Mouse (Mus musculus): ENCODE data around the gene Rapgef6.

The Rapgef6 gene

DNA sequence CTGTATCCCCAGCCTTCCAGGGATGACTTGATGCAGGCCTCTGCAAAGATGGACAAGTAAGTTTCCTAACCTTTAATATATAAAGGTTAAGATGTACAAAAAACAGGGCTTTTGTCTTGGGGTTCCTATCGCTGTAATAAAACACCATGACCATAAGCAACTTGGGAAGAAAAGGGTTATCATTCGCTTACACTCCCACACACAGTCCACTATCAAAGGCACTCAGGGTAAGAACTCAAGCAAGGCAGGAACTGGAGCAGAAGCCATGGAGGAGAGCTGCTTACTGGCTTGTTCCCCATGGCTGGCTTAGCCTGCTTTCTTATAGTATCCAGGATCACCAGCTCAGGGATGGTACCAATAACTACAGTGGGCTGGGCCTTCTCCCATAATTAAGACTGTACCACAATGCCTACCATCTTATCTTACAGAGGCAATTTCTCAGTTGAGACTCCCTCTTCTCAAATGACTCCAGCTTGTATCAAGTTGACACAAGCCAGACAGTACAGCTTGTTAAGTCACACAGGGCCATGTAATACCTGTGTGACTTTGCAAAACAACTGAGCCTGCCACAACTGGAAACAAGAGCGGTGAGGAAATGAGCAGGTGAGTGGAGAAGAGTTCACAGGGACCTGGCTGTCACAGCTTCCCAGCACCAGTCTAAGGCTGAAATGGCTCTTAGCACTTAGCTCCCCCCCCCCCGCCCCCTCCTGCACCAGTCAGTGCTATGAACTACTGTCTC, 216.5 kb downstream of the Rapgef6 start:
- DNase-seq = no peak

DNA sequence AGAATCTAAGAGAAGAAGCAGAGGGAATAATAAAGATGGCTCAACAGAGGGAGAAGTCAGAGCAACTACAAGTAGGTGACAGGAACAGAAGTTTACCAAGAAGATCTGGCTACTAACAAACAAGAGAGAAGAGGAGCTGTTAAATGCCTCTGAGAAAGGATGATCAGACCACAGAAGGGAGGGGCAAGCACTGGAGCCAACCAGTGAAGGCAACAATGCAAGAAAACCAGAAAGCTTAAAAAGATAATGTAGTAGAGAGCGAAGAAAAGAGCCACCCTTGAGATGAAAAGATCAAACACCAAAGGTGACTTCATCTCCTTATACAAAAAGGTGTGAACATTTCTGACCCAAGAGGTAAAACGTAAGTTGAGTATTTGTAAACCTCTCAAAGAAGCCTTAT, 218.7 kb downstream of the Rapgef6 start:
- DNase-seq = no peak

DNA sequence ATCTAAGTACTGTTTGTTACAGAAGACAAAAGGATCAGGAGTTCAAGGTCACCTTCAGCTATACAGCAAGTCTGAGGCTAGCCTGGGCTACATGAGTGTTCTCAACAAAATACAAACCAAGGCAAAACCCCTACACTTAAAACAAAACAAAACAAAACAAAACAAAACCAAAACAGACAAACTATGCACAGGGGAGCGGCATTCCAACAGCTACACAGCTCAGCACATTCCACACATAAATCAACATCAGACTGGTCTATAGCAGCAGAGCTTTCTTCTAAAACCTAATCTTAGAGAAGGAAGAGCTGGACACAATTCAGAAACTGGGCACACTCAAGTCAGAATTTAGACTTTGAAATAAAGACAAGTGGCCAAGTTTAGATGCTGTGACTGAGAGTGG, 221.6 kb downstream of the Rapgef6 start:
- DNase-seq = no peak

Data from right cerebral cortex, postnatal 14 days (tissue).